Mouse (Mus musculus) layer of hippocampus, adult 2 months (tissue): ENCODE results near the gene Arl15. TPM values are rescaled to one million over a fixed set of nuclear protein-coding genes. Genes with fewer than 3 reads are reported as not detected.

Experiments used
- DNase-seq, 2 experiments: peaks; one replicate each; pipeline ENCODE4 v3.0.0; 2022; ENCODE audit warnings: low spot score in 2 of 2
- H3K27ac ChIP-seq: fragments of 200-600 bp; 2 replicates; pipeline ENCODE4 v1.8.1; 2022
- H3K4me3 ChIP-seq: fragments of 200-600 bp; 2 replicates; pipeline ENCODE4 v1.8.1; 2022; ENCODE audit warnings: mild to moderate bottlenecking
- CTCF ChIP-seq: fragments of 200-600 bp; conservative IDR thresholded peaks from 2 replicates; pipeline ENCODE4 v1.8.1; 2022; ENCODE audit warnings: antibody characterized with exemption, mild to moderate bottlenecking, moderate library complexity
- total RNA-seq, 2 experiments: library from RNA; stranded (reverse); gene quantifications; 2 replicates each; pipeline ENCODE4 v1.2.3; 2021

The Arl15 gene
- total RNA-seq, 2 experiments from 2014 or later: 61.7 to 67.0 TPM

GRCm38 (mm10) chr13:113871853-113872252 is 77.5 kb downstream of the Arl15 start:
- no peak overlapping the region for H3K27ac ChIP-seq
- no peak for TF ChIP-seq CTCF

GRCm38 (mm10) chr13:113875724-113876123 is 81.4 kb downstream of the Arl15 start:
- no peak overlapping the region for H3K4me3 ChIP-seq
- no peak for DNase-seq
- no peak overlapping the region for H3K27ac ChIP-seq
- TF ChIP-seq CTCF: no peak

More at GRCm38 (mm10) chr13:113871853-113872252, 77.5 kb downstream of the Arl15 start:
- DNase-seq: no peak
- no peak overlapping the region for H3K4me3 ChIP-seq

GRCm38 (mm10) chr13:113877420-113877819 is 83.1 kb downstream of the Arl15 start:
- peak; percentile 99 for TF ChIP-seq CTCF
- Histone ChIP-seq H3K4me3 (no peak overlapping the region), H3K27ac (no peak overlapping the region)
- DNase-seq: peak; percentile 42 to 76

GRCm38 (mm10) chr13:113878571-113878970 is 84.3 kb downstream of the Arl15 start:
- DNase-seq: no peak
- no peak for TF ChIP-seq CTCF
- H3K4me3 ChIP-seq: no peak overlapping the region
- H3K27ac ChIP-seq: no peak overlapping the region

- no peak for DNase-seq
- Histone ChIP-seq H3K27ac (no peak overlapping the region), H3K4me3 (no peak overlapping the region)
- no peak for TF ChIP-seq CTCF
Measured at GRCm38 (mm10) chr13:113879651-113880327, 85.5 kb downstream of the Arl15 start.

- Histone ChIP-seq H3K27ac (no peak overlapping the region), H3K4me3 (no peak overlapping the region)
- TF ChIP-seq CTCF: no peak
- no peak for DNase-seq
Measured at GRCm38 (mm10) chr13:113880564-113881171, 86.4 kb downstream of the Arl15 start.

- Histone ChIP-seq H3K27ac (no peak overlapping the region), H3K4me3 (no peak overlapping the region)
- no peak for DNase-seq
- TF ChIP-seq CTCF: no peak
Measured at GRCm38 (mm10) chr13:113882959-113883358, 88.7 kb downstream of the Arl15 start.

GRCm38 (mm10) chr13:113887090-113887489 is 92.8 kb downstream of the Arl15 start:
- no peak for TF ChIP-seq CTCF
- no peak for DNase-seq
- no peak overlapping the region for H3K27ac ChIP-seq
- no peak overlapping the region for H3K4me3 ChIP-seq

- Histone ChIP-seq H3K27ac (no peak overlapping the region), H3K4me3 (no peak overlapping the region)
- TF ChIP-seq CTCF: no peak
- DNase-seq: no peak
Measured at GRCm38 (mm10) chr13:113888126-113888525, 93.8 kb downstream of the Arl15 start.

GRCm38 (mm10) chr13:113888704-113889103 is 94.4 kb downstream of the Arl15 start:
- H3K4me3 ChIP-seq: no peak overlapping the region
- DNase-seq: no peak
- H3K27ac ChIP-seq: no peak overlapping the region
- no peak for TF ChIP-seq CTCF

GRCm38 (mm10) chr13:113889140-113890055 is 95.1 kb downstream of the Arl15 start:
- TF ChIP-seq CTCF: no peak
- DNase-seq: no peak
- Histone ChIP-seq H3K27ac (no peak overlapping the region), H3K4me3 (no peak overlapping the region)

- DNase-seq: no peak
- TF ChIP-seq CTCF: no peak
Measured at GRCm38 (mm10) chr13:113896684-113897083, 102.4 kb downstream of the Arl15 start.

GRCm38 (mm10) chr13:113897498-113897897 is 103.2 kb downstream of the Arl15 start:
- no peak for DNase-seq
- H3K27ac ChIP-seq: no peak overlapping the region
- TF ChIP-seq CTCF: no peak
- H3K4me3 ChIP-seq: no peak overlapping the region

More at GRCm38 (mm10) chr13:113896684-113897083, 102.4 kb downstream of the Arl15 start:
- no peak overlapping the region for H3K4me3 ChIP-seq
- no peak overlapping the region for H3K27ac ChIP-seq
